Mouse (Mus musculus) CD4-positive helper T cell, adult 2 months (primary cell): Measurements from ENCODE around the gene Prex1.
"Not testable (repeated sequence)": the region's sequence is repeated elsewhere in the genome, so short reads cannot be mapped to it uniquely, and the experiment has no call there.

Experiments used
- DNase-seq: peaks from one replicate; pipeline ENCODE4 v3.0.0-alpha.2; 2012; ENCODE audit warnings: low read depth, missing footprints, low spot score

Gene Prex1

DNA sequence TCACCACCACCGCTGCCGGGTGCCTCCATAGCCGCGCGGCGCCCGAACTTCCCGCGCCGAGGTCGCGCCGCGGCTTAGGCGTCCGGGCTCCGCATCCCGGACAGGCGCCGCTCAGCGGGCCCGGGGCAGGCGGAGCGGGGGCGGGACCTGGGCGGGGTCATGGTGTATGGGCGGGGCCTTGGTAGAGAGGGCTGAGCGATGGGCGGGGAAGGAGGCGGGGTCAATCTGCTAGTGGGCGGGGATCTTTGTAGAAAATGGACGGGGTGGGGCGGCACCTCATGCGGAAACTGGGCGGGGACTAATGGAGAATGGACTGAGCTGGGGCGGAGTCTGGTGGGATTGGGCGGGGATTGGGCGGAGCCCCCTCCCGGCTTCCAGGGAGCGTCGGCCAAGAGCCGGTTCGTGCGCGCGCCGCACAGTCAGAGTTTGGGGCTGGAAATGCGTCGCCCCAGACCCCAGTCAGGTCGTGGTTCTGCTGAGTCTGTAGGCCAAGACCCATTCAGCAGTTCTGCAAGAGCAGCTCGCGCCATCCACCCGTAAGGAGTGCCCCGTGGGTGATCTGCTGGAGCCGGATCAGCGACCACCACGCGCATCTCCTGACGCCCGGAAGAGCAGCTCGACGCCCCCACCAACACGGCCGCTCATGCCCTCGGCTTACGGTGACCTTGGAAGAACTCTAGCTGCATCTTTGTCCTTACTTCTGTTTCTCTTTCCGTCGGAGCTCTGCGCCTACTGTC, at the start of gene Prex1:
Prex1 (minus strand) TSS at position 143 of the 737 bp plus-strand sequence.
- peak; percentile 97 for DNase-seq

DNA sequence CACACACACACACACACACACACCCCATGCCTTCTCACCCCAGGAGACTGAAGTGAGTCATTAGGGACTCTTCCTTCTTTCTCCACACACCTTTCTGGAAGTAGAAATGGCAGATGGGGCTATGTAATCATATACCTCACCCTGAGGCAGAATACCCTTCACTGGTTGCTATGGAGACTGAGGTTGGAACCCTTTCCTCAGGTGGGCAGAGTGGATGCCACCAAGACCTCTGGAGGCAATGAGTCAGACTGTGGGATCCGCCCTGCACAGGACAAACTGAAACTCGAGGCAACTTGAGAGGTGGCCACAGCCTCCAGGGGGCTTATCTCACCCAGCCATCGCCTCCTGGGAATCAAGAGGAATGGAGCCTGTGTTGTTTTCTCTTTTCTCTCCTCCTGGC, 44.3 kb upstream of the Prex1 start:
- peak; percentile 65 for DNase-seq

DNA sequence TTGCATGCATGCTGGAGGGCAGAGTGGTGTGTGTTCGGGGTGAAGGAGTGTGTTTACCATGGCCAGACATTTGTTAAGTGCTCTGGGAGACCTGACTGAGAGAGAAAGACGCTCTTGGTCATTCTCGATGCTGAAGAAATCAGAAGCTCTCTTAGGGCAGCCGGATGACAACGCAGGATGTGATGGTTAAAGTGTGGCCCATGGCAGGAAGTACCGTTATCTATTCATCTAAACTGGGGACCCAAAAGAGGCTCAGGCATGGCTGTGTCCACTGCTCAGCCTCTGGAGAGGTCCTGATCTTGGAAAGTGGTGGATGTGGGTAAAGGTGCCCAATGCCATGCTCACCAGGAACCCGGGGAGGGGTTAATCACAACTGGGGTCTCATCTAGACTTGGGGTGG, 41.1 kb upstream of the Prex1 start:
- DNase-seq, result peak; percentile 45

DNA sequence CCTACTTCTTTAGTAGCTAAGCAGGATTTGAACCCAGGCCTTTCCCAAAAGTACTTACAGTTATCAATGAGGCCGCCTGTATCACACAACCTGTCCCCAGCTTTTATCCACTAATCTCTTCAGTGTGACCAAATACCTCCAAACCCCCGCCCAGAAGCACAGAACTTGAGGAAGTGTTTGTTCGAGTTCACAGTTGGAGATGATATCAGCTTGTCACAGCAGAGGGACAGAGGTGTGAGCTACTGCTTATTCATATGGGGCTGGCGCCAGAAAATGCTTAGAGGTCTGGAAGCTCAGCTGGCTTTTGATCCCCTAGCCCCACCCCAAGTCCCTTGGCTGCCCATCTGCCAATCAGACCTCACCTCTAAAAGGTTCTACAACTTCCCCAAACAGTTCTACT, 40.6 kb upstream of the Prex1 start:
- DNase-seq, result peak; percentile 59

DNA sequence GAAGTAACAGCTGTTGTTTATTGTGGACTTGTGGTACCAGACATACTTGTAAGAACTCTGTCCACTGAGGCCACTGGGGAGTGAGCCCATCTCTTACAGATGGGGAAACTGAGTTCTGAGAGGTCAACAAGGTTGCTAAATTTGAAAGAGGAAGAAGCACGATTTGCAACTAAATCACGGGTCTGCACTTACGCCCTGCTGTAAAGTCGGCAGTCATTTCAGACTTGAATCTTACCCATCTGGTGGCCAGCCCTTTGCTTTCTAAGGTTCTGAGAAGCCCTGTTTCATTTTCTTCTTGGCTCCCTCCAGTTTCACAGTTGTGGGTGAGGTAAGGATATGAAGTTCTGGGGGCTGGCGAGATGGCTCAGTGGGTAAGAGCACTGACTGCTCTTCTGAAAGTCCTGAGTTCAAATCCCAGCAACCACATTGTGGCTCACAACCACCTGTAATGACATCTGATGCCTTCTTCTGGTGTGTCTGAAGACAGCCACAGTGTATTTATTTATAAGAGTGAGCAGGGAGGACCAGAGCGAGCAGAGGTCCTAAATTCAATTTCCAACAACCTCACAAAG, 37.1 kb upstream of the Prex1 start:
- no peak for DNase-seq

DNA sequence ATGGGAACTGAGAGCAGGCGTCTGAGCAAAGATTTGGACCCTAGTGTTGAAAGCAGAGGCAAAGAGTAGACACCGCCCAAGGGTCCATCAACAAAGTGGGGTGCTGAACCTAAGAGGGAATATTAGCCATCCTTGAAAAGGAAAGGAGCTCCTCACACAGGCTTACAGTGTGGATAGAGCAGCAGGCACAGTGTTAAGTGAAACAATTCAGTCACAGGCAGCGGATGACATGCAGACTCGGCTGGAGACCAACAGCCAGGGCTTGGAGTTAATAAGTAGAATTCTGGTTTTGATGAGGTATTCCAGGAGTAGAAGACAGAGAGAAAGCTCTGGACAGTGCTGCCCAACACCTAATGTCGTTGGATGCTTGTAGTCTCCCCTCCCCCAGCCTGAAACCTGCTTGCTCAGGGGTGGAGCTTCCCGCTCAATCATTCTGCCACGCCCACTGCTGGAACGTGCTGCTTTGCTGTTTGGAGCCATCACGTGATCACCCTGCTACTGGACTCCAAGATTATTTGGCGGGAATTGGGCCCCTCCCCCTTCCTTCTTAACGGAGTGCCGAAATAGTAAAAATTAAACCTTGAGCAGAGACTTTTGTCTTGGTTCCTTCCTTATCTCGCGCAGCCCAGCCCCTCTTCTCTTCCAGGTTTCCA, 32.8 kb upstream of the Prex1 start:
- DNase-seq, result not testable (repeated sequence)

DNA sequence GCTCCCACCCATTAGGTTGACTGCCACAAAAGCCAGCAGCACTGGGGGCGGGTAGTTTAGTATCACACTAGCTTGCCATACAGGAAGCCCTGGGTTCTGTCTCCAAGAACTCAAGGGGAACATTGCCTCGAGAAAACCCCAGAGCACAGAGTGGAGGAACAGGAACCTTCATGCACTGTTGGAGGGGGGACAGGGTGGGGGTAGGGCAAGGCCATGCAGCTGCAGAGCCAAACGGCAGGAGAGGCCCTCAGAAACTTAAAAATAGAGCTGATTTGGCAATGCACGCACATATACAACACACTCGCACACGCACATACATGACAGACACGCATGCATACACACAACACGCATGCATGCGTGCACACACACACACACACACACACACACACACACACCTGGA, 32.2 kb upstream of the Prex1 start:
- no peak for DNase-seq

DNA sequence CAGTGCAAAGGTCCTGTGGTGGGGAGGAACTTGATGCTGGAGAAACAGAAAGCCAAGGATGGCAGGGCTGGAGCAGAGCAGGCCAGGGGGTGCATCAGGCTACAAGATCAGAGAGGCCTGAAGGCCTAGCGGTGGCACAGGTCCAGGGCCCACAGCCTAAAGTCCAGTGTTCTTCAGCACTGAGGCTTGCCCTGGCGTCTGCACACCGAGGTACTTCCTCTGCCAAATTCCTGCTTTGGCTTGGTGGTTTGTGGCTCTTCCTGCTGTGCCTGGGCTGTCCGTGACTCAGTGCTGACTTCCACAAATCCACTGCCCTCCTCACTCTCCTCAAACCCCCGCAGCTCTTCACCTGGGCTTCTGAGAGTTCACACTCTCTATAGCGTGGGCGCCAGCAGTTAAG, 30.8 kb upstream of the Prex1 start:
- no peak for DNase-seq

DNA sequence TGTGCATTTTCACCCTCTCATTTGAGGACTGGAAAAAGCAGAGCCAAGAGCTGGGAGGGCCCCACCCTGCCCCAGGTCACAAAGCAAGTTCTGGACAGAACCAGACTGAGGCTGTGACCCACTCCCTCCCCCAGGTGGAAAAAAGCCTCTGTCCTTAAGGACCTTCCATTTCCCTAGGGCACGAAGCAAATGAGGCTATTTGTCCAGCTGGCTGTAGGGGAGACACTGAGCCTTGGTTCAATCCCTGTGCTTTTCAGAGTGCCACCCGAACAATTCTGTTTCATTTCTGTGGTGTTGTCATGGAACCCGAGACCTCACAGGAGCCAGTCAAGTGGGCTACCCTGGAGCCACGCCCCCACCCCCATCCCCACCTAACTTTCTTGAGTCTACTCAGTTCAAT, 29.9 kb upstream of the Prex1 start:
- DNase-seq, result no peak

DNA sequence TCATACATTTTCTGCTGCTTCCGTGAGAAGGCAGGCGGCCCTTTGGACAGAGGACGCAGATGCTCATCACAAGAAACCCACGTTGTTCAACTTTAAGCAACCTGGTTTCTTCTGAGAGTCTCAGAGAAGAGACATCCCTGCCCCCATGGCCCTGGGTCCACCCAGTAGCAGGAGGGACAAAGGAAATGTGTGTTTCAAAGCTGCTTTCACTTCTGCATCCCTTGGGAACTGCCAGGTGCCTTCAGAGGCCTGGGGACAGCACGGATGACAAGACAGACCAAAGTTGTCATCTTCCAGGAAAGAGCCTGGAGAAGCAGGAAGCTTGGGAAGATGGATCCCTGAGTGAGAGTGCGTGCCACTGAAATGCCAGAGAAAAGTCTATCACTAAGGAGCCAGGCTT, 27.8 kb upstream of the Prex1 start:
- DNase-seq, result no peak

DNA sequence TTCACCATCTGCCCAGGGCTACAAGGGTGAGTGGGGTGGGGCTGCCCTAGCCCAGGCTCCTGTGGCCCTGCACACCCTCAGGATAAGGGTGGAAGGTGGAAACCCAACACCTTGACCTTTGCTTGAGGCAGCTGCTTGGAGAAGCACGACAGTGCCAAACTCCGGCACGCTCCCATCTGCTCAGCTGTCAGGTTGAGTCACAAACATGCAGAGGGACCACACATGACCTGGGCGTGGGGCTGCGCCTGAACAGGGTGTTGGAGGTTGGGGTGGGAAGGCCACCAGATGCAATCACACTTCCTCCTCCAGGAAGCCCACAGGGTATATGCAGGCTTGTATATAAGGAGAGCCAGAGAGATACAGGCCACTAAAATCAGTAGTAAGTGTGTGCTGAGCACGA, 26.8 kb upstream of the Prex1 start:
- peak; percentile 46 for DNase-seq

DNA sequence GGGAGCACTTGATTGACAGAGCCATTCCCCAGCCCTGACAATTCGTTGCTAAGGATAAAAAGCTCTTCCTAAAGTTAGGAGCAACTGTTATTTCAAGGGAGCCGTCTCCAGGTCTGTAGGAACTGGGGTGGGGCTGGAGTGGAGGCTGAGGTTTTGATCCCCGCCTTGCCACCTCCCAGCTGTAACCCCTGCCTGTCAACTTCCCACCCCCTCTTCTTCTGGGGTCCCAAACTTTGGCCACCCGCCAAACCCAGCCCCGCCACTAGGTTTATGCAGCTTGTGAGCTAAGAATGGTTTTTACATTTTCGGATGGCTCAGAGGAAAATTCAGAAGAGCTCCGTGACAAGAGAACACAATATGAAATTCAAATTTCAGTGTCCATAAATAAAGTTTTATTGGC, 23.7 kb upstream of the Prex1 start:
- no peak for DNase-seq

DNA sequence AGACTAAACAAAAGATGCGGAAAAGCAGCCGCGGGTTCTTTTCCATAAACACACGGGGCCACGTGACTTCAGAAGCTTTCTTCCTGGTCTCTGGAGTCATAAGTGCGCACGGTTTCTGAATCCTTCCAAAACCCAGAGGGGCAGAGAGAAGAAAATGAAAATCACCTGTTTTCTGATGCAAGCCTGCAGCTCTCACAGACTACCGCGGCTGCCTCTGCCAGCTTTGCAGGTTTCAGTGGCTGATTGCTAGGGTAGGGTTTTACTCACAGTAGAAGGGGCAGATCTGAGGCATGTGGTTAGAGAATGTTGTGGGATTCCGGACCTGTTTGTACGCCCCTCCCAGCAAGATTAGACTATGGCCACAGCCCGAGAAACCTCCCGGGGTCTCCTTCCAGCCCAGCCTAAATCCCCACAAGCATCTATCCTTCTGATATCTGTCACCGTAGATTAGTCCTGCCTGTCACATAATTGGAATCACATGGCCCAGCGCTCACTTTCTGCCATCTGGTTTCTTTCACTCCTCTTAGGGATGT, 21.9 kb upstream of the Prex1 start:
- no peak for DNase-seq

DNA sequence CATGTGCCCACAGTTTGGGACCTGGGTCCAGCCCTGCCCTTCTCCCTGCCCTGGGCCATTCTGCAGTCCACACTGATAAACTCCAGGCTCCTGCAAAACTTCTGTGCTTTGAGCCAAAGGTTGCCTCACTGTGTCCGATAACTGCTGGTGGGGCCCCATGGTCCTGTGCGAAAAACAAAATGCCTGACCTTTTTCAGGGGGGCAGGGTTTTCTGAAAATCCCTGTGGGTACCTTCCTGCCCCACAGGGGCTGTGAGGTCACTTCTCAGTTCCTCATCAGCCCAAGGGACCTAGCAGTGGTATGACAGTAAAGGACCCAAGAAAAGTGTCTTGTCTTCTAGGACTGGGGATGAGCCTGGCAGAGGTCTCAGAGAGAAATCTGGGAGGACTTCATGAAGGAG, 19.2 kb upstream of the Prex1 start:
- no peak for DNase-seq

DNA sequence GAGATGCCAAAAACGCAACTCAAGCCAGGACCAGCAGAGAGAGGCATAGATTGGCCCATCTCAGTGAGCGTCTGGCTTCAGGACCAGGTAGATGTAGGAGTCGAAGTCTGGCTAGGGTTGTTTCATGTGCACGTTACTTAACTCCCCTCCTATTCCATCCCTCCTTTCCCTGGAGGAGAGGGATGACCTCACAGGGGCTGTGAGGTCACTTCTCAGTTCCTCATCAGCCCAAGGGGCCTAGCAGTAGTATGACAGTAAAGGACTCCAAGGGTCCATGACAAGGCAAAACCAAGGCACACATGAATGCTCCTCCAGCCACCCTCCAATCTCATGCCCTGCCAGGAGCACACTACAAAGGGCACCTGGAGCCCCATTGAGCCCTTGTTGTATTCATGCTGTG, 18.5 kb upstream of the Prex1 start:
- no peak for DNase-seq

DNA sequence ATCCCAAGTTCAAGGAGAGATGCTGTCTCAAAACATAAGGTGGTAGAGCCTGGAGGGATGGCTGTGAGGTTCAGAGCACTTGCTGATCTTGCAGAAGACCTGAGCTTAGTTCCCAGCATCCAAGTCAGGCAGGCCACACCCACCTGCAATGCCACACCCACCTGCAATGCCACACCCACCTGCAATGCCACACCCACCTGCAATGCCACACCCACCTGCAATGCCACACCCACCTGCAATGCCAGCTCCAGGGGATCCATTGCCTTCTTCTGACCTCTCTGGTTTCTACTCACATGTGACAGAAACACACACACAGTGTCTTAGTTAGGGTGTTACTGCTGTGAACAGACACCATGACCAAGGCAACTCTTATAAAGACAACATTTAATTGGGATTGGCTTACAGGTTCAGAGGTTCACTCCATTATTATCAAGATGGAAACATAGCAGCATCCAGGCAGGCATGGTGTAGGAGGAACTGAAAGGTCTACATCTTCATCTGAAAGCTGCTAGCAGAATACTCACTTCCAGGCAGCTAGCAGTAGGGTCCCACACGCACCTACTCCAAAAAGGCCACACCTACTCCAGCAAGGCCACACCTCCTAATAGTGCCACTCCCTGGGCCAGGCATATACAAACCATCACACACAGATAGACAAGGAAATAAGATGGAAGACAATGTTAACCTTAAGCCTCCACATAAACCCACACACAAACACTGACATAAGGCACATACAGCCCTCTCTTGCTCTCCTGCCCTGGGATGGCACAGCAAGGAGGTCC, 17.7 kb upstream of the Prex1 start:
- not testable (repeated sequence) for DNase-seq

DNA sequence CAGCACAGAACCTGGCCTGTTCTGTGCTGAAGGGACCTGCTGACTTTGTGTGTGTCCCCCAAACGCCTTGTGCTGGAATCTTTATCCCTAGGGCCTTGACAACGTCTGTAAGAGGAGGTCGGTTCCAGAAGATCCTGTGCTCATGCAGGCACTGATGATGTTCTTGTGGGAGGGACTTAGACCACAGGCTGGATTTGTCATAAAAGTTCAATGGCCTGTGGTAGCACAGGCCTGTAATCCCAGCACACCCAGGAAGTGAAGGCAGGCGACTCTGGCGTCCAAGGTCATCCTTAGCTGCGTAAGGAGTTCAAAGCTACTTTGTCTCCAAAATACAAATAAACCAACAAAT, 16.9 kb upstream of the Prex1 start:
- DNase-seq, result no peak

DNA sequence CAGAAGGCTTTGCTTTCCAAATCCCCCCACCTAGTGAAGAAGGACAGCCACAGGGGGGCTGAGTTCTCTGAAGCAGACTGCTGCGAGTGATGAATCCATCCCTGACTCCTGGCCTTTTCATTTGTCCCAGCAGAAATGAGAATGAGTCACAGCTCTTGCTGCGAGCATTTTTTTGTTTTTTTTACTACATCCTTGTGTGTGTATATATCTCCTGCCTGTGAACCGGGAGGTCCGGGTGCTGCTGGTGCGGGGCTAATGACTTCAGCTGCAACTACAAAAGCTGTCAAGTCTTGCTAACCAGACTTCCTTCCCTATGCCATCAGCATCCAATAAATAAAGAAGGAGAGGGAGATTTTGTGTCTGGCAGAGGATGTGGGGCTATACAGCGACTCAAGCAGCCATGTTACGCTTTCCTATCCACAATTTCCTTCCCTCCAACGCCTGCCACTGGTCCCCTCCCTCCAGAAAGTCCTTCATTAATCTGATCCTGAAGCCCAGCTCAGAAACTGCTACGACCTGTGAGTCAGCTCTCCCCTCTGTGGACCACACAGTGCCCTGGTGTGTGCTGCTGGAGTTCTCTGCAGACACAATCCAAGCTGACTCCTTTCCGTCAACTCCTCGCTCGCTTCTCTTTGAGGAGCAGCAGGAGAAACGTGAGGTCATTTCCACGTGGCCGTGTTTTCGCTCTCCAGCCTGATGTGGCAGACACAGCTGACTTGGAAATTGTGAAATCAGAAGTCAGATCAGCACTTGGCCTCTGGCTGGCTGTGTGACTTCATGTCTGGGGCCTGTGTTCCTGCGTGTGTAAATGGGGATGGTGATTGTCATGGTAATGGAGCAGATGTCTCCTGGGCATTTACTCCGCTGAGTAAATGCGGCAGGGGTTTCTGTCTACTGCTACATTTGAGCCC, 16.3 kb upstream of the Prex1 start:
- DNase-seq, result no peak

DNA sequence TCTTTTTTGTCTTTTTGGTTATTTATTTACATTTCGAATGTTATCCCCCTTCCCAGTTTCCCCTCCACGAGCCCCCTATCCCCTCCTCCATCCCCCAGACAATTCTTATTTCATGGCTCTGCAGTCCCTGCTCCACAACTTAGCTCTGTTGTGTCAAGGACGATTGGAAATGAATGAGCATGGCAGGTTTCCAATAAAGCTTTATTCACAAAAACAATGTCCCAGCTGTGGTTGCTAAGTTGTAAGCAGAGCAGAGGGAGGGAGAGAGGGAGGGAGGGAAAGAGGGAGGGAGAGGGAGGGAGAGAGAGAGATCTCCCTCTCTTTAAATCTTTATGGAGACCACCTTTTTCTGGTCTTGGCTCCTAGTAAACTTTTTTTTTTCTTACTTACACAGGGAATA, 15.4 kb upstream of the Prex1 start:
- DNase-seq, result no peak

DNA sequence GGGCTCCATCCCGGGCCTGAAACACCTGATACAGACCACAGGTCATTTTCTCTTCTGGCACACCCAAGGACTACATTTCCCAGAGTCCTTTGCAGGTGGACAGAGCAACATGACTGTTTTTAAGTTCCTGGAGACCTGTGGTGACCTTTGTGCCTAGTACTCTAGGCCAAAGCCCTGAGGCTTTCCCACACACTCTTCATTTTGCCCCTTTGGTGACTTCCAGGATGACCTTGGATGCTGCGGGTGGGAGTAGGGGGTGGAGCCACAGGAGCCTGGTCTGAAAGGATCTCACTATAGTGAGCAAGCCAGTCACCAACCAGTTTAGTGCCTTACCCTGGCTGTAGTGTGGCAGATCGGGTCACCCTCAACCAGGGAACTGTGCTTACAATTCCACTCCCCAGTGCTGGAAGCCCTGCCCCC, 14.6 kb upstream of the Prex1 start:
- no peak for DNase-seq

DNA sequence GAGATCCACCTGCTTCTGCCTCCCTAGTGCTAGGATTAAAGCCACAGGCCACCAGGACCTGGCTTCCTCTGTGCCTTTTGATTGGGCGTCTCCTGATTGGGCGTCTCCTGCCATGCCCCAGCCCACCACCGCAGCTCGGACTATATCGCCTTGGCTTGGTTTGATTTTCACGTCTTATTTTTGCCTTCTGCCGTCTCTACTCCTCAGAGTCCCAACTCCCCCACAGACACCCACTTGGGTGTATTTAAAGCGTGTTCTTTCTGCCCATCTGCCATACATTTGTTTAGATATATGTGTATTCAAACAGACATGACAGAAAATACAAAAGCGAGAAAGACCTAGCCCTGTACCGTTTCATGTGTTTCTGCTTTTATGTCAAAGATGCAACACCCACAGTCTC, 14.2 kb upstream of the Prex1 start:
- no peak for DNase-seq
